Mouse (Mus musculus) left cerebral cortex, adult 8-10 months (tissue): ENCODE results near the gene Slc35a3. TPM values are rescaled to one million over a fixed set of nuclear protein-coding genes. Genes with fewer than 3 reads are reported as not detected.

Experiments
- DNase-seq, 2 experiments: peaks; one replicate each; pipeline ENCODE4 v3.0.0; 2022; ENCODE audit warnings: low spot score in 2 of 2
- total RNA-seq, 4 experiments: library from RNA; stranded (reverse); gene quantifications; 2 replicates each; pipeline ENCODE4 v1.2.4; 2022

Slc35a3 gene
- total RNA-seq, 4 experiments from 2014 or later, result 14.2 to 17.0 (median 15.5) TPM

DNA sequence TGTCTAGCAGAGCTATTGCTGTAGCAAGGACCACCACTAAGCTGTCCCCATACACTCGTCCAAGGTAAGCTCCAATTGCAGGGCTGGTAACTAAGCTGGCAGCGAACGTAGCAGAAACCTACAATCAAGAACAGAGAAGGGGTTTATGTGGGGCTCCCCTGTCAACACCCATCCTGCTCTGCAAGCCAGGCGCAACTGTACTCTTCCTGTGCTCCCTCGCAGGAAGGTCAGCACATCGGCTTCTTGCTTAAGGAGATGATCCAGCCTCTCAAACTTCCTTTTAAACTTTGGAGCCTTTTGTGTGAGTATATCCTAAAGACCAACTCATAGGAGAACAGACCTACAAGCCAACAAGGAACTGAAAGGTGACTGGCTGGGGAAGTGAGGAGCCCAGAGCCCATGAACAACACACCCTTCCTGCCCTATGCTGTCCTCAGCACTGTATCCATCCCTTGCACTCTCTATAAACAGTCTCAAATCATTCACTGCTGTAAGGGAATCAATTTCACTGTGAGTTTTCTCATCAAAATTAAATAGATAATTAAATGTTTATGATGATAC lies 70.7 kb downstream of the Slc35a3 start:
- DNase-seq, result no peak

DNA sequence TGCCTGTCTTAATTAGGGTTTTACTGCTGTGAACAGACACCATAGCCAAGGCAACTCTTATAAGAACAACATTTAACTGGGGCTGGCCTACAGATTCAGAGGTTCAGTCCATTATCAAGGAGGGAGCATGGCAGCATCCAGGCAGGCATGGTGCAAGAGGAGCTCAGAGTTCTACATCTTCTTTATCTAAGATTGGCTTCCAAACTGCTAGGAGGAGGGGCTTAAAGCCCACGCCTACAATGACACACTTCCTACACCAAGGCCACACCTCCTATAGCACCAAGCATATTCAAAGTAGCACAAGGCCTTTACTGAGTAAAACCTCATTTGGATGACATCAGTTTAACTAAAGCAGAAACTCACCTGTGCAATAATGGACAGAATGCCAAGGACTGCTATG lies 72.6 kb downstream of the Slc35a3 start:
- DNase-seq, result no peak

DNA sequence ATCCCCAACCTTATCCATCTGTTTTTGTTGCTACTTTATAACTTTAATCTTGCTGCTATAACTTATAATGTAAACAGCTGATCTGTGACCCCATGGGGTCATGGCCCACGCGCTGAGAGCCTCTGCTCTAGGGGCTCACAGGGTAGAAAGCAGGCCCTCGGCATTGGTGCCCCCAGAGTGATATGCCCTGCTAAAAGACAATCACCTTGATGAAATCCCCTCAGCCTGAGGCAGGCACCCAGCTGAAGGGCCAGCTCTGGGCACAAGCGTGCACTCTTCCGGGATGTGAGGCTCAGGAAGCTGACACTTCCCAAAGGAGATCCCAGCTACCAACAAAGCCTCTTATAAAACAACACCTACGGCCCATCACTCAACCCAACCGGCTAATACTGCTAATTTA lies 74.1 kb downstream of the Slc35a3 start:
- no peak for DNase-seq

DNA sequence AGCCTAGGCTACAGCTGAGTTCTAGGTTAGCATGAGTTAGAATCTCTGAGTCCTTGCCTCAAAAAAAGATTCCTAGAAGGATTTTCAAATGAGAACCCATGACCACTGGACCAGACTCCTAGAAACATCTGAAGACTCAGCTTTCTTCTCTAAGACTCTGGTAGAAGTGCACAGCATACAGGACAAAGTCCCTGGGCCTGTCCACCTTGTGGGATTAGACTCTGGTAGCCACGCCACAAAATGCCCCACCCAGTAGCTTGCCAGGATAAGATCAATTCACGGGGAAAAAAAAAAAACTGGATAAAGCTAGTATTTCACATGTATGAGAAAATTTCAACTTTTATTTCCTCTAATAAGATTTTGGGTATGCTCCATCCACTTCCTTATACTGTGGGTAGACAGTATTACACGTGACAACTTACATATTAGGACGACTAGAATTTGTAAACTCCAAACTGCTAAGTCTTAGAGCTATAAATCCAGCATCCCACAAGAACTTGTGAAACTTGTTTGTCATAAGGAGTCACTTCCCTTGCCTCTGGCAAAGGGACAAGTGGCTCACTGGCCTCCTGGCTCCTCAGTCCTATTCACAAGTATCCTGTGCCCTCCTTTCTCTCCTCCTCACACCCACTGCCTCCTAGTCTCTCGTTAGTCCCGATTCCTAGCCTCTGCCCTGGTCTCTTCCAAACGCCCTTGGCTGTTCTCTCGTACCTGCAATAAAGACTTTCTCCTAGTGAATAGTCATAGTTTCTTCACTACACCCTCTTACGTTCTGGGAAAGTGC lies 74.7 kb downstream of the Slc35a3 start:
- no peak for DNase-seq

DNA sequence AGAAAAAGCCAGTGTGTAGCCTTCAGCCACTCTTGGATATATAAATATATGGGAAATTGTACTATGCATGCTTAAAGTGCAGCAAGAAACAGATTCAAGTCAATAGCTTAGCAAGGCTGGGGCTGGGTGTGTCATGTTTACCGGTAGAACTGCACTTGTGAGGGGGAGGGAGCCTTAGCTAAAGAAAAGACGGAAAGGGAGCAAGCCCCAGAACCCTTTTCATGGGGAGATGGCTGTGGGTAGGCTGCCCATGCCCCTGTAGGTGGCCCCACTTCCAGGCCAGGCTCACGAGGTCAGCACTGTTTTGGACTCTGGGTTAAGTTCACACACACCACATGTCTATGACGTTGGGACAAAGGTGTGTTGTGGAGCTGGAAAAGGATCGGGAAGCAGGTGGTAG lies 76.8 kb downstream of the Slc35a3 start:
- DNase-seq, result no peak

DNA sequence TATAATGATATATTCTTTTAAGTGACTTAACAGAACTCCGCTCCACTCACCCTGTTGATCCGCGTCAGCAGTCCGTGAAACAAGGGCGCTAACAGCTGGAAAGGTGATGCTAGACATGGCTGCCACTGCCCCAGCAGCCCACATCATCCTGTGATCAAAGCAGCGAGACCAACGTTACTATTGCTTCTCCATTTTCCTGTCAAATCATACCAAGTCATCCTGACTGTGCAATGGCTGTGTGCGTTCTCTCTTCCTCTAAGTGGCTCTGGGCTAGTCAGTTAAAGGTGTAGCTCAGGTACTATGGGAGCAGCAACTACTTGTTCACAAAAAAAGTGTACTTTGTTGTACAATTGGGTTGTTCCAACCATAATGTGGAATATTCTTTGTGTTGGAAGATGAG lies 77.8 kb downstream of the Slc35a3 start:
- no peak for DNase-seq

DNA sequence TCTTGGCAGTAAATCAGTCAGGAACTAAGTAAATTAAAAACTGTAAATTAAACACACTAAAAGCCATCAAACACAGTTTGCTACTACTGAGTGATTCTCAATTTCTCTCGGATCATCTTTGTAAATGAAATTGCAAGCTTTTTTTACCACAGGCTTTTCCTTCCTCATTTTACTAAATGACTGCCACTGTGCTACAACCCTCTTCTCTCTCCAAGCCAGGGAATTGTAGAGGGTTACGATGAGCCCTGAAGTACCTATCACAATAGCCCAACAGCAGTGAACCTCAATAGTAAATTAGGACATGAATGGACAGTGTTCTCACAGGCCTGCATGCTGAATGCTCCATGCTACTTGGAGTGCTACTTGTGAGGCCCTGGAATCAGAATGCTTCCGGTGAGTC lies 78.5 kb downstream of the Slc35a3 start:
- no peak for DNase-seq

DNA sequence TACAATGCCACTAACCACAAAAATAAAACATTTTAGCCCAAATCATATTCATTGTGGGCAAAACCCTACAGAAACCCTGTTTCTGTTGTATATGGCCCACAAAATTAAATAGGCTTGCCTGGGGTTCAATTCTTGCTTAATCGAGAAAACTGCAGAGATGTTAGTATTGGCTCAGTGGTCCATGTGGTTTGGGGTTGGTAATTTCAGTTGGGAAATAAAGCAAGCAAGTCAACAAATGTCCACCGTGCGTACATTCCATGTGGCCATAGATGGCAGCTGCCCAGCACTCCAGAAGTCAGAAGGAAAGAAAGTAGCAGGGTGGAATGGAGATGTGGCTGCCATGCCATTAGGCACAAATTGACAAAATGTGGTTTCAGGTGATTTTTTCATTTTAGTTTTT lies 79.7 kb downstream of the Slc35a3 start:
- no peak for DNase-seq

DNA sequence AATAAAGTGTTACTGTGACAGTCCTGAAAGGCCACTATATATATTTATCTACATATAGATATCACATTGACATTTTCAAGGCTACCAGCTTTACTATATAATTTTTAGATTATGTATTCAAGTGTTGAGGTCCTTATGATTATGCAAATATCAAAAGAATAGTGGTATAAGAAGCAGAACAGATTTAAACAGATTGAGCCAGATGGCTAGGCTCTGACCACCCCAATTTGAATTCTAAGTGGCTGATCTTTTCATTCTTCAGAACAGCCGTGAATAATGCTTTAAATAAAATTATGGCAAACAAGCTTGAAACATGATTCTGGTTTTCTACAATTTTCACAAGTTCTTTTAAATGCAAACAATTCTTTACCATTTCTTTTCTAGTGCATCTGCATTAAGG lies 81.2 kb downstream of the Slc35a3 start:
- no peak for DNase-seq

DNA sequence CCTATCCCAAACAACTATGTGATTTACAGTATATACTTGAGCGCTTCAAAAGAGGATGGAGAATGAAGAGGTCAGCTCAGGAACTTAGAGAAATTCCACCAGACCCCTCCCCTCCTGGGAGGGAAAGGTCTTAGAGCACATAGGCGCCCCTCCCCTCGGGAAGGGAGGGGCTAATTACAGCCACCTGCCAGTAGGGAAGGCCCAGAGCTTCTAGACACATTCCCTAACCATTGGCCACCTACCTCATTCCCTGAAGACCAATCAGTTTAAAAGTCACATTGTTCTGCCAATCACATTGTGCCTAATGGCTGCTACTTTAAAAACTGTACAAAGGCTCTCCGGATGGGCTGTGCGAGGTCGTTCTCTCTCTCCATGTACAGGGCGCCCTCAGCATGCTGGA lies 90.0 kb downstream of the Slc35a3 start:
- DNase-seq, result no peak

DNA sequence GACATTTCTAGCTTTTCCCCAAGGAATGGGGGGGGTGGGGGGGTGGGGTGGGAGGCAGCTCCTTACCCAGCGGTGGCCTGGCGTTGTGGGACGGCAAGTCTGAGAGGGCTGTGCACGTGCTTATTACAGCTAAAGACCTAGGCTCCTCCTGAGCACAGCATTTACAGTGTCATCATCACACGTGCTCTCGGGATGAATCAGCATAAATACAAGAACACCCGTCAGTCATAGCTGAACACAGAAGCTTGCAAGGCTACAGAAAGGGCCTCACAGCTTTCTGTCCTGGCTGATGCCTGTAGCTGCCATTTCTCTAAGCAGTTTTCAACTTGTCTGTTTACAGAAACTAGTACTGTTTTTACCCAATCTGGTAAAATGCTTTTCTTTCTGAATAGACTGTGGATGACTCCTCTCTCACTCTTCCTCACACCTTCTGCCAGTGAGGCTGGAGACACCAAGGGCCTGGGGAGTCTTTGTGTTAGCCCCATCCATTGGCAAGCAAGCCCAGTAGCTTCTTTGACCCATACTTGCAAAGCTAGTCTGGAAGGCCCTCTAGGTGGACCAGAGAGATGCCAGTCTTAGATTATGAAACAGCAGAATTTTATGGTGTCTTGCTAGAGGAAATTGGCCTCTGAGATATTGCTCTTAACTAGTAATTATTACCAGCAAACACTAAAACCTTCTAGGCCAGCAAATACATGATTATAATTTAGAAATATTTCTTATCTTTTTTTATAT lies 91.8 kb downstream of the Slc35a3 start:
- no peak for DNase-seq

Other genes starting within 250 kb of the Slc35a3 start
- gene Rtca, start 204.6 kb downstream of the Slc35a3 start, total RNA-seq, result 10 to 100 TPM; 56.7 to 60.9 (median 59.1) TPM
- gene Dbt, start 199.8 kb downstream of the Slc35a3 start, total RNA-seq, result 10 to 100 TPM; 14.1 to 18.3 (median 15.8) TPM
- gene Lrrc39, start 149.9 kb downstream of the Slc35a3 start, total RNA-seq, result under 1 TPM; 0.11 to 0.25 (median 0.16) TPM
- gene Sass6, start 117.8 kb downstream of the Slc35a3 start, total RNA-seq, result 1 to 10 TPM; 6.4 to 8.3 (median 7.9) TPM
- 10 to 100 TPM; 16.8 to 21.1 (median 19.8) TPM for gene Trmt13, start 98.2 kb downstream of the Slc35a3 start, total RNA-seq
- 10 to 100 TPM; 53.0 to 62.0 (median 56.9) TPM for gene Mfsd14a, start 50.2 kb downstream of the Slc35a3 start, total RNA-seq
- 1 to 10 TPM in 3 of 4 experiments, not detected in 1; 1.0 to 3.8 (median 2.6) TPM for gene Gm43191, start 31.6 kb downstream of the Slc35a3 start, total RNA-seq
- gene Agl, start 95.3 kb upstream of the Slc35a3 start, total RNA-seq, result 10 to 100 TPM; 25.7 to 28.7 (median 28.7) TPM
- gene Frrs1, start 146.6 kb upstream of the Slc35a3 start, total RNA-seq, result 1 to 10 TPM in 3 of 4 experiments, under 1 TPM in 1; 0.48 to 3.6 (median 1.5) TPM